In the genomic region with DNA sequence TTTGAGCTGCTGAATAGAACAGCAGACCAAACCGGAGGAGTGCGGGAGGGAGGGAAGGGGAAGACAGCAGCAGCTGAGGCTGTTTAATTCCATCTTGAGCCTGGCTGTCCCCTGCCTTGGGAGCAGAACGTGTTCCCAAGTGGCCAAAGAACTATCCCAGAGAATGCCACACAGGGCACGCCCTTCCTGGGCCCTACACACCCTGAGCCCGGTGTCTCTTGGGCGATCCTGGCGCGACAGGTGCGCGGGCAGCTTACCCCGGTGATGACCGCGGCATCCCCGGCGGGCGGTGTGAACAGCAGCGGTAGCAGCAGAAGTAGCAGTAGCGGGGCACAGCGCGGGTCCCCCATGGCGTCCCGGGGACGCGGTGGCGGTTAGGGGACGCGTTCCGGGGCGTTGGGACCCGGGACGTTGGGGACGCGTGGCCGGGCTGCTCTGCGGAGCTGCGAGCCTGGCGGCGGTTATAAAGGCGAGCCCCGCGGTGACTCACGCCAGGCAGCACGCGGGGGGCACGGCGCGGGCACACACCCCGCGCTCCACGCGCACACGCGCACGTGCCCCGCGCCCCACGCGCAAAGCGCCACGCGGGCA, we compare ENCODE assay signal across 8 mouse cellular contexts. TPM values are rescaled to one million over a fixed set of nuclear protein-coding genes. Genes with fewer than 3 reads are reported as not detected.
A peak's percentile ranks its signal among the peaks of the same experiment; 100 is the strongest.
DNase-seq lines count a peak whose midpoint lies in the region; ATAC-seq and TF ChIP-seq lines count a peak whose summit lies in the region.

A gene (minus strand): TSS at position 422 of the 591 bp plus-strand sequence.

- no peaks in the 10 kb centered on the region for H3K9me3 ChIP-seq in embryonic facial prominence, embryonic 11.5 days (replicated peaks; ENCODE audit: control insufficient read depth, low read length)
- H3K9me3 ChIP-seq in hindbrain, postnatal 0 days (ENCODE audit: low read length): no peaks in the 10 kb centered on the region
- no peaks in the 10 kb centered on the region for H3K9me3 ChIP-seq in midbrain, embryonic 11.5 days (ENCODE audit: control insufficient read depth, low read length)

- ATAC-seq in embryonic facial prominence, embryonic 11.5 days (replicated peaks; ENCODE audit: insufficient number of reproducible peaks, low FRiP score, low TSS enrichment, low read depth): no peak
- peak; percentile 45; the same call in 1 of the 2 replicates for ATAC-seq in hindbrain, postnatal 0 days
- peak; percentile 54 for ATAC-seq in midbrain, embryonic 11.5 days (ENCODE audit: low FRiP score)
- no peak for ATAC-seq in megakaryocyte-erythroid progenitor cell, adult 5-6 weeks (replicated peaks; ENCODE audit: low FRiP score, low TSS enrichment, poor library complexity, severe bottlenecking)

- no peaks in the 10 kb centered on the region for H3K36me3 ChIP-seq in embryonic facial prominence, embryonic 11.5 days (replicated peaks; ENCODE audit: control insufficient read depth, insufficient read depth, low read depth, low read length)
- H3K36me3 ChIP-seq in hindbrain, postnatal 0 days (ENCODE audit: insufficient read depth, low read length): no peaks in the 10 kb centered on the region
- H3K36me3 ChIP-seq in midbrain, embryonic 11.5 days (ENCODE audit: control insufficient read depth, insufficient read depth, low read length): no peaks in the 10 kb centered on the region

- H3K27ac ChIP-seq in embryonic facial prominence, embryonic 11.5 days (replicated peaks; ENCODE audit: low read depth, low read length): no peak within 1 kb of the TSS
- no peak within 1 kb of the TSS for H3K27ac ChIP-seq in hindbrain, postnatal 0 days
- H3K27ac ChIP-seq in midbrain, embryonic 11.5 days (ENCODE audit: low read depth, low read length): no peak within 1 kb of the TSS

- no peak for TF ChIP-seq CTCF in hindbrain, postnatal 0 days (IDR thresholded peaks at IDR 0.05; ENCODE audit: low read depth)

- H3K4me3 ChIP-seq in embryonic facial prominence, embryonic 11.5 days (ENCODE audit: low read depth, low read length): peak within 1 kb of the TSS; percentile 54
- H3K4me3 ChIP-seq in hindbrain, postnatal 0 days (ENCODE audit: low read length): peak within 1 kb of the TSS; percentile 48
- H3K4me3 ChIP-seq in midbrain, embryonic 11.5 days (ENCODE audit: low read depth, low read length): peak within 1 kb of the TSS; percentile 52

- H3K27me3 ChIP-seq in embryonic facial prominence, embryonic 11.5 days (ENCODE audit: control insufficient read depth, insufficient read depth, low read length): peaks cover 22% of the 10 kb centered on the region
- peaks cover 31% of the 10 kb centered on the region for H3K27me3 ChIP-seq in hindbrain, postnatal 0 days (ENCODE audit: insufficient read depth, low read length)
- H3K27me3 ChIP-seq in midbrain, embryonic 11.5 days (ENCODE audit: control insufficient read depth, insufficient read depth, low read length): peaks cover 27% of the 10 kb centered on the region

- intact Hi-C loops in gastrocnemius, postnatal 36 days (cut with DNase I): no loop called here

- H3K4me2 ChIP-seq in embryonic facial prominence, embryonic 11.5 days (ENCODE audit: low read depth, low read length): peak within 1 kb of the TSS; percentile 96
- peak within 1 kb of the TSS; percentile 96 for H3K4me2 ChIP-seq in hindbrain, postnatal 0 days (ENCODE audit: low read depth, low read length)
- peak within 1 kb of the TSS; percentile 98 for H3K4me2 ChIP-seq in midbrain, embryonic 11.5 days

- peak within 1 kb of the TSS; percentile 51 for H3K9ac ChIP-seq in embryonic facial prominence, embryonic 11.5 days (replicated peaks; ENCODE audit: low read length)
- H3K9ac ChIP-seq in hindbrain, postnatal 0 days (replicated peaks; ENCODE audit: low read length): peak within 1 kb of the TSS; percentile 41
- H3K9ac ChIP-seq in midbrain, embryonic 11.5 days (ENCODE audit: low read length): peak within 1 kb of the TSS; percentile 59

- WGBS in embryonic facial prominence, embryonic 11.5 days: under 1% methylated on average over 59 of the region's 61 CpGs
- WGBS in hindbrain, postnatal 0 days: under 1% methylated on average over 48 of the region's 61 CpGs
- WGBS in midbrain, embryonic 11.5 days: under 1% methylated on average over 59 of the region's 61 CpGs

- H3K4me1 ChIP-seq in embryonic facial prominence, embryonic 11.5 days (ENCODE audit: control insufficient read depth, insufficient read depth, low read length): peaks cover 12% of the 10 kb centered on the region
- H3K4me1 ChIP-seq in hindbrain, postnatal 0 days (ENCODE audit: insufficient read depth, low read length): peaks cover 9% of the 10 kb centered on the region; the same call in 1 of the 2 replicates
- H3K4me1 ChIP-seq in midbrain, embryonic 11.5 days (ENCODE audit: control insufficient read depth, insufficient read depth, low read length): peaks cover 8% of the 10 kb centered on the region

- DNase-seq in gastrocnemius, postnatal 10 days: peak; percentile 16
- DNase-seq in gastrocnemius, postnatal 36 days: no peak
- DNase-seq in ES-CJ7 (ENCODE audit: low read depth, low spot score): peak; percentile 42
- DNase-seq in embryonic facial prominence, embryonic 11.5 days (ENCODE audit: low spot score): peak; percentile 35
- no peak for DNase-seq in hindbrain, postnatal 0 days (ENCODE audit: low spot score)
- DNase-seq in midbrain, embryonic 11.5 days (ENCODE audit: low spot score, missing footprints): peak; percentile 95
- no peak for DNase-seq in adipocyte (ENCODE audit: low spot score)

RNA-seq across cellular contexts. Expression of the gene that starts here (rescaled TPM):
- total RNA-seq in gastrocnemius, postnatal 10 days (2021): under 1 TPM in 1 of 2 experiments, not detected in 1; 0.32 TPM
- total RNA-seq in gastrocnemius, postnatal 36 days (2021): not detected
- 0.14 TPM in 1 of 2 replicates, not detected in the other for polyA plus RNA-seq in embryonic facial prominence, embryonic 11.5 days (2014; fragmentation: Nextera tagmentation; extraction: Ambion mirVana)
- 0.11 TPM in 1 of 2 replicates, not detected in the other for total RNA-seq in hindbrain, postnatal 0 days (2014; rRNA removed)
- 0.41 and 0.44 TPM in 2 replicates for polyA plus RNA-seq in hindbrain, postnatal 0 days (2015; fragmentation: Nextera tagmentation; extraction: Ambion mirVana)
- polyA plus RNA-seq in midbrain, embryonic 11.5 days (2014; fragmentation: Nextera tagmentation; extraction: Ambion mirVana): not detected in 2 replicates
- total RNA-seq in megakaryocyte-erythroid progenitor cell, adult 5-6 weeks (2014; fragmentation: Nextera tagmentation): not detected in 2 replicates
- not detected in 2 replicates for total RNA-seq in megakaryocyte-erythroid progenitor cell, adult 5-6 weeks (2017)

Comparison
In these comparisons a context has a peak if more than half of its experiments do, and no peak if none do; other contexts are left out.
1. Peak in DNase-seq in gastrocnemius, postnatal 10 days; RNA of the gene not detected or under 1 TPM.
2. Peak in DNase-seq, H3K4me3 ChIP-seq, H3K9ac ChIP-seq and H3K4me2 ChIP-seq in embryonic facial prominence, embryonic 11.5 days; RNA of the gene not detected or under 1 TPM.
3. Peak in ATAC-seq, H3K4me3 ChIP-seq, H3K9ac ChIP-seq and H3K4me2 ChIP-seq in hindbrain, postnatal 0 days; RNA of the gene not detected or under 1 TPM.
4. Peak in DNase-seq, ATAC-seq, H3K4me3 ChIP-seq, H3K9ac ChIP-seq and H3K4me2 ChIP-seq in midbrain, embryonic 11.5 days; RNA of the gene not detected or under 1 TPM.